Mouse (Mus musculus) thymus, postnatal 36 days (tissue): Measurements from ENCODE around the gene Slc13a3.
A peak's percentile ranks its signal among the peaks of the same experiment; 100 is the strongest.

ENCODE experiments used
- DNase-seq, 2 experiments: peaks; one replicate each; pipeline ENCODE4 v3.0.0; 2022; ENCODE audit warnings: mixed read lengths in 2 of 2

The Slc13a3 gene

DNA sequence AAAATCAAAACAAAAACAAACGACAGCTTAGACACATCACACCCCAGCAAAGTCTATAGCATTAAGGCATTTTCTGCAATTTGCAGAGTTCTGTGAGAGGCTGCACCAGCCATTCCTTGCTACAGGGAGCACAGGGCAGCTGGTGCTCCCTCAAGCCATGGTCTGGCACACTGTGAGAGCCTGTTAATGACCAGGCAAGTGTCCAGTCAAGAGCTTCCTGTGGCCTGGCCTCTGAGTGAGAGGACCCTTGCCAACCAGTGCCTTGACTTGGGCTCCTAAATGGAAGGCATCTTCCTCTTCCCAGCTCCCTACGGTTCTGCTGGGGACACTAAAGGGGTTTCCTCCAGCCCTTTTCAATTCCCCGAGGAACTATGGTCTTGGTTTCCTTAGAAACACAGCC is 59.1 kb downstream of the Slc13a3 start:
- DNase-seq, result no peak

DNA sequence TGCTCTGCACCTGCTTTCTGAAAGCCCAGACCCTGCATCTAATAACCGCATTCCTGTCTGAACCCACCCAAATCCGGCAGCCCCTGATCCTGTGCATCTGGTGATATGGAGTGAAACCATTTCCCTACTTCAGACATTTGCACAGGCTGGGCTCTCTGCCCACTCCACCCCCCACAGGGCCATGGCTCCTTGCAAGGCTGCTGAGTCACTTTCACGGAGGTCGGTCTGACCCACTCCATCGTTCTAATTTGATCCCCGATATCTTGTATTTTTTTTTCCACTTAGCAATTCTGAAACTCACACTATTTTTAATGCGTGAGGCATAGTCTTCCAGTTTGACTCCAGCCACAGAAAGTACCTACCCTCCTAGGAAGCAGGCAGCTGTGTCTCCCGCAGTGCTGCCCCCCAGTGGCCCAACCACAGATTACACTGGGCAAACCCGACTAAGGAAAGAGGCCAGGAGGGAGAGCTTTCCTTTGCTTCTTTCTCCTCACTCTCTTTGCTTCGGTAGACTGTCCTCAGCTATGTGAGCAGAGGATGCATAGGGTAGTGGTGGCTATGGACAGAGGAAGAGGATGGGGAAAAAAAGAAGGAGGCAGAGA is 65.2 kb downstream of the Slc13a3 start:
- DNase-seq, result peak; percentile 51 to 67

- no peak for DNase-seq
These were observed 67.7 kb downstream of the Slc13a3 start for GRCm38 (mm10) chr2:165405351-165405750.

GRCm38 (mm10) chr2:165404951-165405350 is 68.1 kb downstream of the Slc13a3 start:
- no peak for DNase-seq

DNA sequence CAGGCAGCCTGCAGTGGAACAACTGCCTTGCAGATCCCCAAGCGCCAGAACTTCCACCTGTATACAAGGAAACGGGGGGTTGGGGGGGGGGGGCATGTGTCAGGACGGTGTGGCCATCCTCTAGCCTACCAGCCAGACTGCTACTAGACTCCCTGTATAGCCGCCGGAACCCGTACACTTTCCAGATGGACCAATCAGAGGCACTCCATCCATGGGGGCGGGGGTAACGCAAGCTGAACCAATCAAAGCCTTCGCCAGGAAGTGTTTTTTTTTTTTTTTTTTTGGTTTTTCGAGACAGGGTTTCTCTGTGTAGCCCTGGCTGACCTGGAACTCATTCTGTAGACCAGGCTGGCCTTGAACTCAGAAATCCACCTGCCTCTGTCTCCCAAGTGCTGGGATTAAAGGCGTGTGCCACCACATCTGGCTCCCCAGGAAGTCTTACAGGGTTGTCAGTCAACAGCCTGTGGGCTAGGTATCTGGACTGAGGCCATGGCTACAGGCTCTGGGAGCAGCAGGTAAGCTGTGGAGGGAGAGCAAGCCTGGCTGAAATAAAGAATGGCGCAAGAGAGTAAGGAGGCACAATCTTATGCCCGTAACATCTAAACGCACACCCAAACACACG is 74.8 kb downstream of the Slc13a3 start:
- no peak for DNase-seq

- no peak for DNase-seq
These were observed 75.4 kb downstream of the Slc13a3 start for GRCm38 (mm10) chr2:165397502-165398163.

DNA sequence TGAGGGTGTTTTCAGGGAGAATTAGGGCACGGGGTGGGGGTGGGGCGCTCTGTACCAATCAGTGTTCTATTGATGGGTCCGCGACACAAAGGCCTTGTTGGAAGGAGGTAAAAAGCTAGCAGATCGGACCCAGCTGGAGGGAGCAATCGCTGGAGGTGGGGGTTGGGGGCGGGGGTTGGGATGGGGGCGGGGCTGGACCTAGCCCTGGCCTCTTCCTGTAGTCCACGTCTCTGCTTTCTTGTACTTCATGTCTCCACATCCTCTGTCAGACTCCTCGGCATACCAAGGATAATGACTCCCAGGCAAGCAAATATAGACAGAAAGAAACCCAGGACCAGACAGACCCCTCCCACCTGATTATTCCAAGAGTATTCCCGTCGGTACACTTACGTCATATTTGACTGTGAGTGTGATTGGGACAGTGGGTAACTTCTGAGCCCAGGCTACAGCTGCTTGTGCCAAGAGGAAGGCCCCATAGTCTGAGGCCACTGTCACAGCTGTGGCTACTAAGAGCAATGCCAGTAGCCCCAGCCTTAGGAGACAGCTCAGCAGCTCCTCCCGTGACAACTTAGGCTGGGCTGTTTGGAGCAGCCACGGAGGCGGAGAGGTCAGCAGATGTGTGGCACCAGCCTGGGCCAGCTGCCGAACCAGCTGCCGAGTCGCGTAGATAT is 76.1 kb downstream of the Slc13a3 start:
- DNase-seq, result no peak

DNA sequence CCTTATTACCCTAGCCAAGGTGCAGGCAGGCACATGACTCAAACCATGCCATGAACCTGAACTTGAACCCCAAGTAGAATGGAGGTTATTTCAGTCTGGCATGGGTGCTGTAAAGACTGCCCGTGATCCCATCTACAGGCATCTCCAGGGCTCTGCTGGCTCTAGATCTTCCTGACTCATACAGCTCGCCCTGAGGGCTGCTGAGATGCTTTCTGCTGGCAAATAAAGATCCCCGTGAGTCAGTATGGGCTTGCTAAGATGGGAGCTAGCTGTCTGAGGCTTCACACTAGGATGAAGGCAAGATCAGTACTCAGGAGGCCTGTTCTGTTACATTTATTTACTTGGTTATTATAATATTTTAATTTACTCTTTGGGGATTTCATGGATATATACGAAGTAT is 80.9 kb downstream of the Slc13a3 start:
- no peak for DNase-seq

GRCm38 (mm10) chr2:165391561-165391960 is 81.5 kb downstream of the Slc13a3 start:
- no peak for DNase-seq

GRCm38 (mm10) chr2:165389299-165389952 is 83.6 kb downstream of the Slc13a3 start:
- DNase-seq, result no peak

GRCm38 (mm10) chr2:165387844-165388495 is 85.1 kb downstream of the Slc13a3 start, which contains the start of gene Zfp334:
Gene Zfp334, minus strand, starts transcription at chr2:165388259.
- DNase-seq, result peak in 1 of 2 experiments; percentile 20

GRCm38 (mm10) chr2:165387370-165387769 is 85.7 kb downstream of the Slc13a3 start:
- DNase-seq, result no peak

GRCm38 (mm10) chr2:165380050-165380449 is 93.0 kb downstream of the Slc13a3 start:
- no peak for DNase-seq

GRCm38 (mm10) chr2:165376001-165376400 is 97.0 kb downstream of the Slc13a3 start:
- no peak for DNase-seq

GRCm38 (mm10) chr2:165375478-165375877 is 97.6 kb downstream of the Slc13a3 start:
- no peak for DNase-seq

- no peak for DNase-seq
These were observed 102.0 kb downstream of the Slc13a3 start for GRCm38 (mm10) chr2:165371066-165371465.

DNA sequence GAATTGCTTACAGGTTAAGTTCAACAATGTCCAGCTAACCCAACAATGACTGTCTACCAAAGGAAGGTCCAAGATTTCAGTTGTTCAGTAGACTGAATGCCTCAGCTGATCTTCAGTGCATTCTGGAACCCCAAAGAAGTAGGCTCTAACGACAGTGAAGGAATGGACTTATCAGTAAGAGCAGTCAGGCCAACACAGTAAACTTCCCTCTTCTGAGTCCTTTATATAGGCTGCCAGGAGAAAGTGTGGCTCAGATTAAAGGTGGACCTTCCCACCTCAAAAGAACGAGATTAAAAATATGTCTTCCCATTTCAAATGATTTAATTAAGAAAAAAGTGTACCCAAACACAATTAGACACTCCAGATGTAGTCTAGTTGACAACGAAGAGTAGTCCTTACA is 102.7 kb downstream of the Slc13a3 start:
- DNase-seq, result no peak

GRCm38 (mm10) chr2:165368496-165368895 is 104.5 kb downstream of the Slc13a3 start, which contains the start of gene Zfp663:
Gene Zfp663, minus strand, starts transcription at chr2:165368729.
- DNase-seq, result no peak

- DNase-seq, result peak; percentile 16 to 22
These were observed 105.1 kb downstream of the Slc13a3 start for GRCm38 (mm10) chr2:165367868-165368439.

DNA sequence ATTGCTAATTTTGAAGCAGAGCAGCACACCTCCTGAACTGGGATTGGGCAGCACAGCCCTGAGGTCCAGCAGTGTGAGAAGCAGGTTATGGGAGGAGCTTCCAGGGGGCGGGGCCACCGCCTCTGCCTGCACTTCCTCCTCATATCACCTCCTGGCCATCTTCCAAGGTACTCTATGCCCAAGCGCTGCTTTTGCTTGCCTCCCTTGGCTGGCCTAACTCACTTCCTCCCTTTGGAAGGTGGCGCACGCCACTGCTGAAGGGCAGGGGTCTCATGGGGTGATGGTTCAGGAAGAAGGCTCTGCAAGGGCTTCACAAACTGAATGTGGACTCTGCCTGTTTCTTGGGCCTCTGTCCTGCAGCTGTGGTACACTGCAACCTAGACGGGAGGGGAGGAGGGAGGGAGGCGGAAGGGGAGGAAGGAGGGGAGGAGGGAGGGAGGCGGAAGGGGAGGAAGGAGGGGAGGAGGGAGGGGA is 105.9 kb downstream of the Slc13a3 start:
- peak; percentile 10 to 26 for DNase-seq

GRCm38 (mm10) chr2:165364334-165365091 is 108.5 kb downstream of the Slc13a3 start:
- DNase-seq, result peak; percentile 28 to 38
